ENCODE assay signal across 20 mouse cellular contexts in the genomic region with DNA sequence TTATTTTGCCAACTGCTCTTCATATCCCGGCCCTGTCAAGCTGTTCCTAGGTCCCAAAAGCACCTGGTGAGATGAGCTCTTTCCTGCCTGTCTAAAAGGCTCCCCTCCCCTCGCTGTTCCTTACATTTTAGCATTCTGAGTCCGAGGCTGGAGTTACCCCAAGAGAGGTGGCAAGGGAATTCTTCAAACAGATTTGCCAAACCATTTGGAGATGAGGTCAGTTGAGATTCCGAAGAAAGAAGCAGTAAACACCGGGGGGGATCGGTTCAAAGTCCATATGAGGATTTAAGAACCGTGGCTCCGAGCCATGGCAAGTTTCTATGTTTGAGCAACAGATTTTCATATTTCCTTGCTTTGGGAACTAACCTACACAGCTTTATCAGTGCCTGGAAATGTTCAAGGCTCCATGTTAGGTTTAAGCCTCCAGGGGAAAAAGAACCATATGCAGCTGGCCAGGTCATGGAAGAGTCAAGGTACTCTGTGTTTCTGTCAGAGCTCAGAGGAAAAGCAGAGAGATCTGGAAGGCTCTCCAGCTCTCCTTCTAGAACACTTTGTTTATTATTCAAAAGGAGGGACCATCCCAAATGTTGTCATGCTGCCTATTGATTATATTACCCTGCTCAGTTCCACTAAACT. TPM values are rescaled to one million over a fixed set of nuclear protein-coding genes. Genes with fewer than 3 reads are reported as not detected.
"Had no signal": no experiment of that assay in that cellular context is flagged by ENCODE, and none has a peak within 500 bp of the region (broad histone marks: within the 10 kb centered on the region; RNA-seq: fewer than 3 reads in every experiment).

No protein-coding gene starts in this region.

- H3K27me3 ChIP-seq: neural tube, embryonic 15.5 days had no signal

- H3K9me3 ChIP-seq: midbrain, embryonic 10.5 days; neural tube, embryonic 15.5 days had no signal

- H3K9ac ChIP-seq: liver, embryonic 14.5 days; neural tube, embryonic 15.5 days had no signal

- DNase-seq: kidney, adult 11 months; kidney, postnatal 14 days; left cerebral cortex, postnatal 4 days; lung, adult 18-20 months; midbrain, embryonic 14.5 days; thymus, postnatal 4 days had no signal

- H3K4me2 ChIP-seq: neural tube, embryonic 15.5 days had no signal

- H3K27ac ChIP-seq: liver, embryonic 14.5 days; midbrain, embryonic 10.5 days; neural tube, embryonic 15.5 days had no signal

- H3K36me3 ChIP-seq: midbrain, embryonic 10.5 days; neural tube, embryonic 15.5 days had no signal

- H3K4me3 ChIP-seq: midbrain, embryonic 10.5 days; myocyte; neural tube, embryonic 15.5 days had no signal

RNA-seq across cellular contexts. Expression of gene Zc2hc1b, which starts 19.2 kb away (rescaled TPM):
- total RNA-seq: layer of hippocampus, adult 8-10 months; layer of hippocampus, postnatal 14 days; left cerebral cortex, adult 18-20 months; left cerebral cortex, postnatal 10 days; left cerebral cortex, postnatal 4 days; liver, adult 2 months; megakaryocyte progenitor cell, adult 5-6 weeks had no signal
- polyA plus RNA-seq: kidney, embryonic 14.5 days; large intestine, adult 2 months; liver, adult 2 months; liver, embryonic 14.5 days; lung, embryonic 16.5 days; midbrain, embryonic 10.5 days; midbrain, embryonic 14.5 days; myocyte; neural tube, embryonic 11.5 days; neural tube, embryonic 15.5 days had no signal
